Mouse (Mus musculus) CH12.LX (cell line): Measurements from ENCODE around the gene Nelfcd. TPM values are rescaled to one million over a fixed set of nuclear protein-coding genes. Genes with fewer than 3 reads are reported as not detected.

Source experiments
- DNase-seq: peaks from one replicate; pipeline ENCODE4 v3.0.0-alpha.2; 2013; ENCODE audit errors: extremely low read depth
- H3K27ac ChIP-seq: 2 replicates; pipeline ENCODE4 v1.5.1; 2012; ENCODE audit warnings: low read depth, mild to moderate bottlenecking, control low read depth, moderate library complexity; ENCODE audit not compliant: insufficient read depth
- H3K27me3 ChIP-seq: replicated peaks from 2 replicates; pipeline ENCODE3; 2012; ENCODE audit warnings: inconsistent platforms
- H3K36me3 ChIP-seq, 2 experiments: replicated peaks in 1 of 2; 2 replicates each; pipeline versions ENCODE3 to v1.6.1; 2012; ENCODE audit warnings: inconsistent platforms in 1 of 2, low read length in 1 of 2, mild to moderate bottlenecking in 1 of 2, mixed read lengths in 1 of 2, moderate library complexity in 1 of 2; ENCODE audit not compliant: control insufficient read depth in 1 of 2, insufficient read depth in 1 of 2
- H3K4me1 ChIP-seq, 2 experiments: 2 replicates each; pipeline ENCODE4 v1.6.1; 2012; ENCODE audit warnings: inconsistent platforms in 1 of 2, moderate library complexity in 1 of 2; ENCODE audit not compliant: insufficient read depth in 2 of 2, control insufficient read depth in 1 of 2
- H3K4me2 ChIP-seq: 2 replicates; pipeline ENCODE4 v1.6.1; 2012; ENCODE audit warnings: low read depth, mild to moderate bottlenecking, control low read depth; ENCODE audit not compliant: poor library complexity, insufficient read depth, severe bottlenecking
- H3K4me3 ChIP-seq, 3 experiments: fragments of 150-350 bp in 1 of 3; sonication (generic) in 1 of 3; replicated peaks in 1 of 3; 2 replicates each; pipeline versions ENCODE3 to v1.5.1; 2011 to 2012; ENCODE audit warnings: low read depth in 2 of 3, low read length in 2 of 3, mild to moderate bottlenecking in 2 of 3, moderate library complexity in 2 of 3, control low read depth in 1 of 3, improper control_type of control experiment in 1 of 3, inconsistent platforms in 1 of 3, mixed read lengths in 1 of 3; ENCODE audit not compliant: poor library complexity in 1 of 3
- H3K79me2 ChIP-seq: replicated peaks from 2 replicates; pipeline ENCODE4 v1.6.1; 2012; ENCODE audit warnings: mild to moderate bottlenecking, moderate library complexity; ENCODE audit not compliant: control insufficient read depth, poor library complexity, insufficient read depth, severe bottlenecking; ENCODE audit errors: extremely low read depth
- H3K9ac ChIP-seq: 2 replicates; pipeline ENCODE4 v1.6.1; 2012; ENCODE audit warnings: low read depth, mild to moderate bottlenecking, control low read depth, moderate library complexity; ENCODE audit not compliant: insufficient read depth
- H3K9me3 ChIP-seq: replicated peaks from 2 replicates; pipeline ENCODE3; 2012; ENCODE audit warnings: low read length, inconsistent platforms, mixed read lengths
- BHLHE40 ChIP-seq: IDR thresholded peaks from 2 replicates; pipeline ENCODE4 v1.6.1; 2011; ENCODE audit warnings: mild to moderate bottlenecking, low read depth, low read length, improper control_type of control experiment
- CHD1 ChIP-seq: IDR thresholded peaks from 2 replicates; pipeline ENCODE4 v1.6.1; 2012; ENCODE audit warnings: low read depth, low read length, improper control_type of control experiment, inconsistent platforms
- CHD2 ChIP-seq: IDR thresholded peaks from 2 replicates; pipeline ENCODE4 v1.6.1; 2011; ENCODE audit warnings: low read length, improper control_type of control experiment
- CTCF ChIP-seq, 2 experiments: IDR thresholded peaks in 1 of 2; conservative IDR thresholded peaks in 1 of 2; 2 replicates each; pipeline ENCODE4 v1.5.1; 2011 to 2012; ENCODE audit warnings: low read depth in 2 of 2, low read length in 2 of 2, improper control_type of control experiment in 1 of 2, inconsistent platforms in 1 of 2, mild to moderate bottlenecking in 1 of 2, moderate library complexity in 1 of 2
- E2F4 ChIP-seq: IDR thresholded peaks from 2 replicates; pipeline ENCODE4 v1.6.1; 2011; ENCODE audit warnings: low read depth, low read length, improper control_type of control experiment; ENCODE audit not compliant: insufficient replicate concordance
- ELF1 ChIP-seq: IDR thresholded peaks from 2 replicates; pipeline ENCODE4 v1.6.1; 2014; ENCODE audit warnings: low read depth, mild to moderate bottlenecking, inconsistent platforms, low read length, improper control_type of control experiment
- EP300 ChIP-seq: IDR thresholded peaks from 2 replicates; pipeline ENCODE4 v1.6.1; 2011; ENCODE audit warnings: low read length, improper control_type of control experiment
- ETS1 ChIP-seq: conservative IDR thresholded peaks from 2 replicates; pipeline ENCODE4 v1.6.1; 2012; ENCODE audit warnings: low read depth, mild to moderate bottlenecking, inconsistent platforms, low read length, improper control_type of control experiment, moderate library complexity
- GABPA ChIP-seq: IDR thresholded peaks from 2 replicates; pipeline ENCODE4 v1.6.1; 2012; ENCODE audit warnings: low read depth, low read length, improper control_type of control experiment, inconsistent platforms; ENCODE audit not compliant: insufficient replicate concordance
- IRF4 ChIP-seq: IDR thresholded peaks from 2 replicates; pipeline ENCODE4 v1.6.1; 2014; ENCODE audit warnings: low read depth, mild to moderate bottlenecking, inconsistent platforms, low read length, improper control_type of control experiment
- JUN ChIP-seq: IDR thresholded peaks from 2 replicates; pipeline ENCODE4 v1.6.1; 2011; ENCODE audit warnings: low read depth, mild to moderate bottlenecking, low read length, improper control_type of control experiment, moderate library complexity; ENCODE audit not compliant: insufficient read depth
- JUND ChIP-seq: conservative IDR thresholded peaks from 2 replicates; pipeline ENCODE4 v1.6.1; 2011; ENCODE audit warnings: low read depth, low read length, improper control_type of control experiment
- KAT2A ChIP-seq: IDR thresholded peaks from 2 replicates; pipeline ENCODE4 v1.6.1; 2012; ENCODE audit warnings: low read length, improper control_type of control experiment, inconsistent platforms; ENCODE audit not compliant: insufficient replicate concordance
- MAFK ChIP-seq: IDR thresholded peaks from 2 replicates; pipeline ENCODE4 v1.6.1; 2011; ENCODE audit warnings: low read length, improper control_type of control experiment; ENCODE audit not compliant: insufficient replicate concordance
- MAX ChIP-seq: IDR thresholded peaks from 2 replicates; pipeline ENCODE4 v1.6.1; 2011; ENCODE audit warnings: low read length, improper control_type of control experiment
- MAZ ChIP-seq: IDR thresholded peaks from 2 replicates; pipeline ENCODE4 v1.6.1; 2012; ENCODE audit warnings: low read depth, mild to moderate bottlenecking, inconsistent platforms, low read length, improper control_type of control experiment, moderate library complexity
- NELFE ChIP-seq: IDR thresholded peaks from 2 replicates; pipeline ENCODE4 v1.6.1; 2011; ENCODE audit warnings: low read depth, low read length, improper control_type of control experiment
- NRF1 ChIP-seq: IDR thresholded peaks from 2 replicates; pipeline ENCODE4 v1.6.1; 2014; ENCODE audit warnings: low read depth, mild to moderate bottlenecking, inconsistent platforms, low read length, improper control_type of control experiment, moderate library complexity
- PAX5 ChIP-seq: IDR thresholded peaks from 2 replicates; pipeline ENCODE4 v1.6.1; 2012; ENCODE audit warnings: low read length, inconsistent platforms, mixed read lengths
- POLR2AphosphoS2 ChIP-seq: IDR thresholded peaks from 2 replicates; pipeline ENCODE4 v1.6.1; 2011; ENCODE audit warnings: low read depth, low read length, improper control_type of control experiment
- RCOR1 ChIP-seq: conservative IDR thresholded peaks from 2 replicates; pipeline ENCODE4 v1.6.1; 2012; ENCODE audit warnings: low read depth, mild to moderate bottlenecking, inconsistent platforms, low read length, improper control_type of control experiment
- SIN3A ChIP-seq: IDR thresholded peaks from 2 replicates; pipeline ENCODE4 v1.6.1; 2012; ENCODE audit warnings: low read length, improper control_type of control experiment, inconsistent platforms
- SMC3 ChIP-seq: IDR thresholded peaks from 2 replicates; pipeline ENCODE4 v1.6.1; 2011; ENCODE audit warnings: low read depth, low read length, improper control_type of control experiment
- TBP ChIP-seq: conservative IDR thresholded peaks from 2 replicates; pipeline ENCODE4 v1.6.1; 2011; ENCODE audit warnings: low read depth, low read length, improper control_type of control experiment
- TCF12 ChIP-seq: IDR thresholded peaks from 2 replicates; pipeline ENCODE4 v1.6.1; 2014; ENCODE audit warnings: low read depth, mild to moderate bottlenecking, inconsistent platforms, low read length, improper control_type of control experiment
- UBTF ChIP-seq: IDR thresholded peaks from 2 replicates; pipeline ENCODE4 v1.6.1; 2012; ENCODE audit warnings: low read depth, mild to moderate bottlenecking, inconsistent platforms, low read length, improper control_type of control experiment, moderate library complexity
- USF1 ChIP-seq: IDR thresholded peaks from 2 replicates; pipeline ENCODE4 v1.6.1; 2014; ENCODE audit warnings: low read depth, mild to moderate bottlenecking, inconsistent platforms, low read length, improper control_type of control experiment
- USF2 ChIP-seq: conservative IDR thresholded peaks from 2 replicates; pipeline ENCODE4 v1.6.1; 2011; ENCODE audit warnings: low read depth, low read length, improper control_type of control experiment
- ZC3H11A ChIP-seq: IDR thresholded peaks from 2 replicates; pipeline ENCODE4 v1.6.1; 2012; ENCODE audit warnings: low read depth, mild to moderate bottlenecking, inconsistent platforms, low read length, improper control_type of control experiment
- ZKSCAN1 ChIP-seq: IDR thresholded peaks from 2 replicates; pipeline ENCODE4 v1.6.1; 2012; ENCODE audit warnings: low read depth, inconsistent platforms, low read length, improper control_type of control experiment, borderline replicate concordance
- ZMIZ1 ChIP-seq: IDR thresholded peaks from 2 replicates; pipeline ENCODE4 v1.6.1; 2012; ENCODE audit warnings: low read depth, mild to moderate bottlenecking, inconsistent platforms, low read length, improper control_type of control experiment
- ZNF384 ChIP-seq: IDR thresholded peaks from 2 replicates; pipeline ENCODE4 v1.6.1; 2012; ENCODE audit warnings: low read depth, low read length, improper control_type of control experiment, inconsistent platforms
- dilution Hi-C: fragments of 300-500 bp; cut with MboI; formaldehyde crosslinking; loops from 2 replicates; pipeline ENCODE4 v1.14.3; 2020; ENCODE audit warnings: low sequenced_read_pairs; ENCODE audit not compliant: extremely low pct_unique_long_range_greater_than_20kb, extremely low pct_ligation_motif_present
- in situ Hi-C: fragments of 300-500 bp; cut with MboI; formaldehyde crosslinking; loops from 3 replicates; pipeline ENCODE4 v1.14.3; 2019; ENCODE audit warnings: low sequenced_read_pairs, low pct_ligation_motif_present, low pct_unique_long_range_greater_than_20kb, mixed read lengths
- polyA plus RNA-seq: library from polyadenylated mRNA; unstranded; fragments of >175 nt; gene quantifications from 2 replicates; pipeline ENCODE4 v1.2.1, GENCODE M21; 2012; ENCODE audit warnings: low read depth; ENCODE audit not compliant: insufficient read length
- total RNA-seq, 2 experiments: library from RNA; depleted of rRNA; stranded (reverse); fragments of 300-350 nt in 1 of 2; fragments of >200 nt in 1 of 2; gene quantifications; 2 replicates each; pipeline ENCODE4 v1.2.3; 2012 to 2014

Gene Nelfcd
- total and polyA plus RNA-seq, 3 experiments, result 39.1 to 50.5 (median 44.6) TPM

- in situ Hi-C loops, result no loop called here
- no peak for DNase-seq
- Histone ChIP-seq H3K27me3 (peaks cover 1% of the 10 kb centered on the region), H3K9ac (no peak overlapping the region), H3K36me3 (no peaks in the 10 kb centered on the region), H3K4me1 (peaks cover 29 to 52% of the 10 kb centered on the region in 2 experiments), H3K4me3 (no peak overlapping the region), H3K4me2 (no peak overlapping the region), H3K79me2 (peaks cover 7% of the 10 kb centered on the region), H3K27ac (no peak overlapping the region), H3K9me3 (no peaks in the 10 kb centered on the region)
- dilution Hi-C loops, result no loop called here
- no peak for TF ChIP-seq TCF12
- TF ChIP-seq NRF1, result no peak
- TF ChIP-seq TBP, result no peak
- no peak for TF ChIP-seq UBTF
- no peak for TF ChIP-seq CTCF (conservative IDR thresholded peaks at IDR 0.05 in 1 of 2, IDR thresholded peaks at IDR 0.05 in 1 of 2; ENCODE audit: low read depth in 2 of 2, low read length in 2 of 2)
- no peak for TF ChIP-seq KAT2A
- TF ChIP-seq ZMIZ1, result no peak
- TF ChIP-seq POLR2AphosphoS2, result no peak
- no peak for TF ChIP-seq MAX
- TF ChIP-seq BHLHE40, result no peak
- no peak for TF ChIP-seq ZNF384
- TF ChIP-seq USF2, result no peak
- no peak for TF ChIP-seq JUN
- no peak for TF ChIP-seq USF1
- TF ChIP-seq CHD2, result no peak
Observed at GRCm38 (mm10) chr2:174443046-174443445, 27.4 kb downstream of the Nelfcd start.

GRCm38 (mm10) chr2:174444359-174444758 lies 28.8 kb downstream of the Nelfcd start:
- dilution Hi-C loops (no loop called here), in situ Hi-C loops (no loop called here)
- no peak for DNase-seq
- no peak overlapping the region for H3K4me3 ChIP-seq
- no peaks in the 10 kb centered on the region for H3K79me2 ChIP-seq
- no peak overlapping the region for H3K9ac ChIP-seq
- H3K27ac ChIP-seq, result no peak overlapping the region
- H3K4me1 ChIP-seq, result peaks cover 29 to 47% of the 10 kb centered on the region in 2 experiments
- H3K36me3 ChIP-seq, result no peaks in the 10 kb centered on the region
- H3K9me3 ChIP-seq, result no peaks in the 10 kb centered on the region
- H3K27me3 ChIP-seq, result peaks cover 1% of the 10 kb centered on the region
- no peak overlapping the region for H3K4me2 ChIP-seq
- no peak for TF ChIP-seq JUND
- no peak for TF ChIP-seq MAZ
- TF ChIP-seq MAX, result 0 out of 2 replicates have a peak, but pooled peaks have one; percentile 60
- no peak for TF ChIP-seq ZKSCAN1
- TF ChIP-seq ZNF384, result no peak
- TF ChIP-seq SMC3, result no peak
- TF ChIP-seq PAX5, result no peak
- no peak for TF ChIP-seq ELF1
- no peak for TF ChIP-seq NRF1
- TF ChIP-seq E2F4, result no peak
- TF ChIP-seq USF2, result no peak
- peak; percentile 96 for TF ChIP-seq BHLHE40
- TF ChIP-seq IRF4, result peak; percentile 55
- no peak for TF ChIP-seq CHD1
- no peak for TF ChIP-seq MAFK
- 0 out of 2 replicates have a peak, but pooled peaks have one; percentile 23 for TF ChIP-seq EP300
- TF ChIP-seq ZMIZ1, result no peak
- TF ChIP-seq ZC3H11A, result no peak
- TF ChIP-seq CHD2, result no peak
- peak; percentile 43; the same call in 1 of the 2 replicates for TF ChIP-seq ETS1
- TF ChIP-seq USF1, result no peak
- 0 out of 2 replicates have a peak, but pooled peaks have one; percentile 28 for TF ChIP-seq SIN3A
- TF ChIP-seq RCOR1, result no peak
- no peak for TF ChIP-seq GABPA
- no peak for TF ChIP-seq UBTF
- TF ChIP-seq KAT2A, result no peak
- TF ChIP-seq NELFE, result no peak
